Mouse (Mus musculus) stomach, postnatal 0 days (tissue): ENCODE results near the gene Palld. TPM values are rescaled to one million over a fixed set of nuclear protein-coding genes. Genes with fewer than 3 reads are reported as not detected.

Experiments
- ATAC-seq: fragments of 200-750 bp; cut with Nextera tagmentation; 2 replicates; pipeline ENCODE4 v1.8.0; 2017; ENCODE audit not compliant: low FRiP score, low TSS enrichment
- DNase-seq: peaks from one replicate; pipeline ENCODE4 v3.0.0-alpha.2; 2016; ENCODE audit warnings: low spot score
- H3K27ac ChIP-seq: fragments of 300-500 bp; sonication (generic); replicated peaks from 2 replicates; pipeline ENCODE4 v1.5.1; 2014; ENCODE audit warnings: mild to moderate bottlenecking, control low read depth
- H3K27me3 ChIP-seq: fragments of 300-500 bp; sonication (generic); 2 replicates; pipeline ENCODE4 v1.6.1; 2014; ENCODE audit warnings: low read length; ENCODE audit not compliant: control insufficient read depth, insufficient read depth
- H3K36me3 ChIP-seq: fragments of 300-500 bp; sonication (generic); 2 replicates; pipeline ENCODE4 v1.6.1; 2014; ENCODE audit warnings: low read length, mixed read lengths; ENCODE audit not compliant: control insufficient read depth, insufficient read depth
- H3K4me1 ChIP-seq: fragments of 300-500 bp; sonication (generic); replicated peaks from 2 replicates; pipeline ENCODE4 v1.6.1; 2014; ENCODE audit warnings: antibody characterized with exemption; ENCODE audit not compliant: control insufficient read depth, insufficient read depth
- H3K4me2 ChIP-seq: fragments of 300-500 bp; sonication (generic); replicated peaks from 2 replicates; pipeline ENCODE4 v1.6.1; 2014; ENCODE audit warnings: low read depth, mild to moderate bottlenecking, control low read depth, moderate library complexity
- H3K4me3 ChIP-seq: fragments of 300-500 bp; sonication (generic); 2 replicates; pipeline ENCODE4 v1.5.1; 2014; ENCODE audit warnings: low read depth, low read length, control low read depth
- H3K9ac ChIP-seq: fragments of 300-500 bp; sonication (generic); 2 replicates; pipeline ENCODE4 v1.6.1; 2014; ENCODE audit warnings: mild to moderate bottlenecking, low read length, control low read depth, mixed read lengths
- H3K9me3 ChIP-seq: fragments of 300-500 bp; sonication (generic); 2 replicates; pipeline ENCODE4 v1.6.1; 2016; ENCODE audit warnings: low read length; ENCODE audit not compliant: control insufficient read depth
- CTCF ChIP-seq: IDR thresholded peaks from 2 replicates; pipeline ENCODE4 v1.5.1; 2016; ENCODE audit warnings: antibody characterized with exemption, low read depth, mild to moderate bottlenecking, moderate library complexity
- EP300 ChIP-seq: optimal IDR thresholded peaks from 2 replicates; pipeline ENCODE3; 2016; ENCODE audit warnings: antibody characterized with exemption
- WGBS: fragments of 180-500 bp; shearing (Covaris S2); extraction: QIAGEN DNeasy Blood & Tissue Kit; methylation state at CpG from one replicate; pipeline ENCODE4 v1.1.7; 2014; 5-methylcytosine and 5-hydroxymethylcytosine counted together
- polyA plus RNA-seq: library from polyadenylated mRNA; unstranded; fragments of >200 nt; fragmentation: Nextera tagmentation; extraction: Ambion mirVana; gene quantifications from 2 replicates; pipeline ENCODE4 v1.2.1, GENCODE M21; 2015

The Palld gene
- polyA plus RNA-seq, 1 experiment from 2014 or later: 71.0 TPM

- H3K4me1 ChIP-seq: 0 out of 2 replicates have a peak, but pooled peaks cover 2% of the 10 kb centered on the region
- no peak overlapping the region for H3K9ac ChIP-seq
- H3K4me2 ChIP-seq: no peak overlapping the region
- DNase-seq (no peak), ATAC-seq (no peak)
- H3K4me3 ChIP-seq: no peak overlapping the region
- 65% methylated on average over 9 of the region's 9 CpGs for WGBS
- TF ChIP-seq CTCF (no peak), EP300 (no peak)
- H3K36me3 ChIP-seq: no peaks in the 10 kb centered on the region
- H3K27me3 ChIP-seq: no peaks in the 10 kb centered on the region
- H3K27ac ChIP-seq: no peak overlapping the region
- H3K9me3 ChIP-seq: no peaks in the 10 kb centered on the region
These were observed 180.3 kb downstream of the Palld start for GRCm38 (mm10) chr8:61722226-61722625.

GRCm38 (mm10) chr8:61715351-61716125, 187.0 kb downstream of the Palld start:
- H3K4me2 ChIP-seq: no peak overlapping the region
- DNase-seq (peak; percentile 45), ATAC-seq (peak; percentile 68)
- H3K27ac ChIP-seq: peak overlapping the region; percentile 53
- no peak overlapping the region for H3K9ac ChIP-seq
- H3K27me3 ChIP-seq: no peaks in the 10 kb centered on the region
- 56% methylated on average over 14 of the region's 14 CpGs for WGBS
- no peaks in the 10 kb centered on the region for H3K36me3 ChIP-seq
- no peaks in the 10 kb centered on the region for H3K9me3 ChIP-seq
- TF ChIP-seq CTCF (no peak), EP300 (no peak)
- H3K4me3 ChIP-seq: no peak overlapping the region
- peaks cover 6% of the 10 kb centered on the region; the same call in 1 of the 2 replicates for H3K4me1 ChIP-seq

- no peak overlapping the region for H3K4me2 ChIP-seq
- ATAC-seq (peak; percentile 86), DNase-seq (peak; percentile 59)
- TF ChIP-seq EP300 (no peak), CTCF (no peak)
- H3K36me3 ChIP-seq: no peaks in the 10 kb centered on the region
- no peaks in the 10 kb centered on the region for H3K9me3 ChIP-seq
- 39% methylated on average over 6 of the region's 6 CpGs for WGBS
- H3K27ac ChIP-seq: peak overlapping the region; percentile 82
- no peaks in the 10 kb centered on the region for H3K27me3 ChIP-seq
- H3K9ac ChIP-seq: no peak overlapping the region
- no peak overlapping the region for H3K4me3 ChIP-seq
- peaks cover 6% of the 10 kb centered on the region; the same call in 1 of the 2 replicates for H3K4me1 ChIP-seq
These were observed 188.1 kb downstream of the Palld start for GRCm38 (mm10) chr8:61714293-61714831.

GRCm38 (mm10) chr8:61713195-61713990, 189.1 kb downstream of the Palld start:
- H3K27ac ChIP-seq: peak overlapping the region; percentile 82
- H3K9ac ChIP-seq: no peak overlapping the region
- no peaks in the 10 kb centered on the region for H3K36me3 ChIP-seq
- DNase-seq: peak; percentile 84
- H3K27me3 ChIP-seq: no peaks in the 10 kb centered on the region
- H3K4me3 ChIP-seq: no peak overlapping the region
- peaks cover 6% of the 10 kb centered on the region; the same call in 1 of the 2 replicates for H3K4me1 ChIP-seq
- WGBS: 56% methylated on average over 16 of the region's 16 CpGs
- H3K9me3 ChIP-seq: no peaks in the 10 kb centered on the region
- H3K4me2 ChIP-seq: no peak overlapping the region
- TF ChIP-seq CTCF: no peak
- no peak for TF ChIP-seq EP300
- peak; percentile 80 for ATAC-seq

GRCm38 (mm10) chr8:61712426-61712825, 190.1 kb downstream of the Palld start:
- no peak for DNase-seq
- H3K4me1 ChIP-seq: peaks cover 6% of the 10 kb centered on the region; the same call in 1 of the 2 replicates
- H3K9ac ChIP-seq: no peak overlapping the region
- no peaks in the 10 kb centered on the region for H3K9me3 ChIP-seq
- ATAC-seq: no peak
- no peaks in the 10 kb centered on the region for H3K36me3 ChIP-seq
- H3K4me3 ChIP-seq: no peak overlapping the region
- H3K4me2 ChIP-seq: no peak overlapping the region
- no peaks in the 10 kb centered on the region for H3K27me3 ChIP-seq
- H3K27ac ChIP-seq: peak overlapping the region; percentile 50
- 63% methylated on average over 2 of the region's 2 CpGs for WGBS
- TF ChIP-seq EP300: no peak
- TF ChIP-seq CTCF: no peak
